Mouse (Mus musculus) liver, postnatal 0 days (tissue): Measurements from ENCODE around the gene Rae1.

ENCODE experiments used
- CTCF ChIP-seq: sonication (generic); IDR thresholded peaks from 2 replicates; pipeline ENCODE4 v1.5.1; 2016; ENCODE audit warnings: antibody characterized with exemption, low read depth
- EP300 ChIP-seq: IDR thresholded peaks from 2 replicates; pipeline ENCODE4 v1.6.1; 2016; ENCODE audit warnings: antibody characterized with exemption, low read depth, mild to moderate bottlenecking

DNA sequence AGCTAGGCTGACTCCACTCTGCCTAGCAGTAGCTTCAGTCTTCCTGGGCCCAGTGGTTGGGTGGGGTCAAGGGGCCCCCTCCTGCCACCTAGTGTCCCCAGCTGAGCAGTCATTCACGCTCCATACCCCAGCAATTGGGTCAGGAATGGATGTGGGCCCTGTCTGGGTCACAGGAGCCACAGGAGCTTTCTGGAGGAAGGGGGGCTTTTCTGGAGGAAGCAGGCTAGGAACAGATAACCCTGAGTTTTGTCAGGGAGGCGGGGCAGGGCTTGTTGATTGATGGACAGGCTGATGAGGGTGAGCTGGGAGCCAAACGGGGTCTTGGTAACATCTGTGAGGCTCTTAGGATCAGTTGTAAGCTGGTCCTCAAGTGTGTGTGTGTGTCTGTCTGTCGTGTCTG lies 36.7 kb downstream of the Rae1 start:
- TF ChIP-seq CTCF (peak; percentile 47), EP300 (no peak)
